Mouse (Mus musculus): ENCODE results near the gene Olfr1325. TPM values are rescaled to one million over a fixed set of nuclear protein-coding genes. Genes with fewer than 3 reads are reported as not detected.
"Not testable (repeated sequence)": the region's sequence is repeated elsewhere in the genome, so short reads cannot be mapped to it uniquely, and the experiment has no call there.

Olfr1325 gene
- total RNA-seq (2021): not detected
- long read RNA-seq, experiment 1: 0 reads
- long read RNA-seq, experiment 2: 0 reads

DNA sequence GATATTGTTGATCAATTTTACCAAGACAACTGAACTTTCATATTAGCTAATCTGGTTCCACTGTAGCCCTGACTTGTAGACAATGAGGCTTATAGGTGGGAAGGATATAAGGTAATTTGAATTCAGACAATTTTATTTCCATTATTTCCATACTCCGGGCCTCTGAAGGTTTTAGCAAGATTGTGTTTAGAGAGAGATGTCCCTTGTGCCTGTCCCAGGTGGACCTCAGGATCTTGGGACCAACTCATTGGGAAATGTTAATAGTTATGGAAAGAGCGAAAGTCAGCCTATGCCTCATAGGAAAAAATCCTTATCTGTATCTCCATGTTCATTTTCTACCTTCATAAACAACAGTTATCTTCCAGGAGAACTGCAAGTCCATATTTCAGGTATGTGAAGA lies at the start of gene Olfr1325:
Olfr1325 (plus strand) TSS at position 301 of the 400 bp plus-strand sequence.
- DNase-seq: no peak

DNA sequence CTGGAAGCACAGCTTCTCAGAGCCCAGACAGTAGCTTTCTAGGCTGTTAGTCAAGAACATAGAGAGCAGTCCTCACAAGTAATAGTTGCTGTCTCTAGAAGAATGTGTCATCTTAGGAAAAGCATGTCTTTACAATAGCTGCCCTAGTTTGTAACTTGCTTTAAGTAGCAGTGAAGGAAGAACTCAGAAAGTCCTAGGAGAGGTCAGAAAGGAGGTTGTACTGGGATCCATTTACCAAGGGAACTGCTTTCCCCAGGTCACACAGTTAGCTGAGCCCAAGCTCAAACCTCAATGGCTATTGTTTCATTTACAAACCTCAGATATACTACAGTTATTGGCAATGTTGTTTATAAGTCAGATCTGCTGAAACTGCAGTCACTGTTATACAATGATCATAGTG lies 17.7 kb upstream of the Olfr1325 start, which contains the start of gene Olfr1326-ps1:
Olfr1326-ps1 (minus strand) TSS at position 101 of the 400 bp plus-strand sequence.
- no peak for DNase-seq

DNA sequence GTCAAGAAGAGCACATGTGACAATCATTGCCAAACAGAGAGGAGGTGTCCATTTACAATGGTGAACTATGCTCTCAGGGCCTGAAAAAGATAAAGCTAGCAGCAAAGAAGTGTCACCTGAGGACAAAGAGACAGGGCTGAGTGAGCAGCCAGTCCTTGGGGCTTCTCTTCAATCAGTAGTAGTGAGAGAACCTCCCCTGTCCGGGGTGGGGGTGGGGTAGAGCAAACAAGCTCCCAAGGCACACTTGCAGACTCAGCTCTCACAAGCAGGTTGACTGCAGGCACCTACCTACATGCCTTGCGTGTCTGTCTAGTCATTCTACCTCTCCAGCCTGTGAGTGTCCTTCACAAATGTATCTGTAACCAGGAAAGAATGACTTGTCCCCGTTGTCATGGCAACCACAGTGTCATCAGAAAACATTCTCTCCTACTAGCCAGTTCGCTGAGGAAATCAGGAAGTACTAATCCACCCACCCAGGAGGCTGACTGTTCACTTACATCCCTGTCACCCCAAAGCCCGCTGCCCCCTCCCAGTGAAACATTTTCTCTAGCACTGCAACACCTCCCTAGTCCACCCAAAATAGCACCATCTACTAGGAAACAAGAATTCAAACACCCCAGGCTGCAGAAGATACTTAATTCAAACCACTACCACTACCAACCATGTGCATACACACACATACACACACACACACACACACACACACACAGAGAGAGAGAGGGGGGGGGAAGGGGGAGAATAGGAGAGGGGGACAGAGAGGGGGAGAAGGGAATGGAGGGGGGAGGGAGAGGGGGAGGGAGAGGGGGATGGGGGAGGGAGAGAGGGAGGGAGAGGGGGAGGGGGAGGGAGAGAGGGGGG lies 53.2 kb downstream of the Olfr1325 start, which contains the start of gene Gm5640:
Gm5640 (minus strand) TSS at position 170 of the 858 bp plus-strand sequence.
- not testable (repeated sequence) for DNase-seq

DNA sequence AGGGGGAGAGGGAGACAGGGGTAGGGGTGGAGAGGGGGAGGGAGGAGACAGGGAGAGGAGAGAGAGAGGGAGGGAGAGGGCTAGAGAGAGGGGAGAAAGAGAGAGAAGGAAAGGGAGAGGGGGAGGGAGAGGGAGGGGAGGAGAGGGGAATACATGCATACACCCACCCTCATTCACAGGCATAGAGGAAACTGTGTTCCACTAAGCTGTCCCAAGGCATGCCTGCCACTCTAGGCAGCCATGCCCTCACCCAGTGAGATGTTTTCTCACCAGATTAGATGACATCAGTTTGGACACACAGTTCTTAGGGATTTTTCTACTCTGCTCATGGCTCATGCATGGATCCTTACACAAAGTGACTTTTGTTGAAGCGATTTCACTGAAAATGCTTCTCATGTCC lies 53.9 kb downstream of the Olfr1325 start:
- not testable (repeated sequence) for DNase-seq

Other genes starting within 250 kb of the Olfr1325 start
- gene Lage3, start 239.1 kb upstream of the Olfr1325 start, total RNA-seq (2021): 10 to 100 TPM; 40.6 to 45.2 TPM
- gene Ubl4a, start 219.5 kb upstream of the Olfr1325 start, total RNA-seq (2021): 10 to 100 TPM; 51.1 to 51.7 TPM
- 1 to 10 TPM; 4.8 to 5.6 TPM for gene Slc10a3, start 219.3 kb upstream of the Olfr1325 start, total RNA-seq (2021)
- 10 to 100 TPM; 18.3 to 18.4 TPM for gene Fam3a, start 199.4 kb upstream of the Olfr1325 start, total RNA-seq (2021)
- gene Ikbkg, start 199.4 kb upstream of the Olfr1325 start, total RNA-seq (2021): 10 to 100 TPM; 25.1 to 27.5 TPM
- 1 to 10 TPM; 6.9 to 8.2 TPM for gene G6pdx, start 163.5 kb upstream of the Olfr1325 start, total RNA-seq (2021)
- gene Gm6880, start 111.3 kb upstream of the Olfr1325 start, total RNA-seq (2021): not detected
- gene Olfr1326-ps1, start 17.8 kb upstream of the Olfr1325 start, total RNA-seq (2021): not detected
- not detected for gene Gm5640, start 53.0 kb downstream of the Olfr1325 start, total RNA-seq (2021)
- gene Gm6890, start 148.2 kb downstream of the Olfr1325 start, total RNA-seq (2021): under 1 TPM in 1 of 2 experiments, not detected in 1; 0.68 TPM
- gene Gm5936, start 244.5 kb downstream of the Olfr1325 start, total RNA-seq (2021): not detected

Data from gastrocnemius, postnatal 10 days (tissue).